In the genomic region with DNA sequence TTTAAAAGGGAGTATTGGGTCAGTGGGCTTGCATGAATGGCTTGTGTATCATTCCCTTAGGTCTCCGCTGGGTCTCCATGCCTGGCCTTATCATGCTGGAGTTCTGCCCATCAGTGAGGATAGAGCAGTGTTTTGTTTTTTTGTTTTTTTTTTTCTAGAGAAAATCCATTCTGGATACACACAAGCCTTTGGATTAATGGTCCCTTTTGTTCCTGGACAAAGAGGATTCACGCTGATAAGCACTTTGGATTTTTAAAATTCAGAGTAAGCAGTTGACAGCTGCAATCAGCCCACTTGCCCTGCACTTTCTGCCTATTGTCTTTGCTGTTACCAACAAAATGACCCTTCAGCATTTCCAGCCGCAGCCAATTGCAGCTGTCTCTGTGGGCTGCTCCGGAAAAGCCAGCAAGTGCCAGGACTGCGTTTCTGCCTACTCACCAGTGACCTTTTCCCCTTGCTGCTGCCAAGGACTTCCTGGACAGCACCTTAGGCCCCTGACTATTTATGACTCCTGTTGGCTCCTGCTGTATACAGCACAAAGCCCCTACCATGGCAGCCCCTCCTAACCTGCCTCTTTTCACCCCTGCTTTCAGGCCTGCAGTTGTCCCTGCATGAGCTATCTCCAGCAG, we compare ENCODE assay signal across 8 mouse cellular contexts.
A peak's percentile ranks its signal among the peaks of the same experiment; 100 is the strongest.
DNase-seq lines count a peak whose midpoint lies in the region; ATAC-seq and TF ChIP-seq lines count a peak whose summit lies in the region.

No protein-coding gene starts in this region.

- no peaks in the 10 kb centered on the region for H3K36me3 ChIP-seq in lung, embryonic 14.5 days (ENCODE audit: insufficient read depth)
- no peaks in the 10 kb centered on the region for H3K36me3 ChIP-seq in lung, postnatal 0 days (ENCODE audit: insufficient read depth, low read length)
- H3K36me3 ChIP-seq in embryonic facial prominence, embryonic 14.5 days (ENCODE audit: control insufficient read depth, insufficient read depth, low read length), result no peaks in the 10 kb centered on the region
- no peaks in the 10 kb centered on the region for H3K36me3 ChIP-seq in midbrain, embryonic 12.5 days

- H3K27ac ChIP-seq in lung, embryonic 14.5 days (ENCODE audit: low read depth), result peak overlapping the region; percentile 8; the same call in 1 of the 2 replicates
- no peak overlapping the region for H3K27ac ChIP-seq in lung, postnatal 0 days (ENCODE audit: low read length)
- no peak overlapping the region; the same call in 1 of the 2 replicates for H3K27ac ChIP-seq in embryonic facial prominence, embryonic 14.5 days (replicated peaks; ENCODE audit: low read depth, low read length)
- H3K27ac ChIP-seq in midbrain, embryonic 12.5 days (replicated peaks), result peak overlapping the region; percentile 15

- WGBS in lung, embryonic 14.5 days, result 34% methylated on average over 5 of the region's 5 CpGs
- WGBS in lung, postnatal 0 days, result 29% methylated on average over 5 of the region's 5 CpGs
- WGBS in embryonic facial prominence, embryonic 14.5 days, result 32% methylated on average over 5 of the region's 5 CpGs
- WGBS in midbrain, embryonic 12.5 days, result 23% methylated on average over 5 of the region's 5 CpGs

- TF ChIP-seq CTCF in lung, embryonic 14.5 days (IDR thresholded peaks at IDR 0.05; ENCODE audit: low read depth), result no peak
- no peak for TF ChIP-seq CTCF in lung, postnatal 0 days (IDR thresholded peaks at IDR 0.05)

- peak; percentile 46 for DNase-seq in lung, embryonic 14.5 days
- no peak for DNase-seq in lung, postnatal 0 days (ENCODE audit: low spot score)
- DNase-seq in embryonic facial prominence, embryonic 14.5 days (ENCODE audit: low spot score), result peak; percentile 72
- peak; percentile 30 to 47 for DNase-seq in heart, postnatal 14 days
- DNase-seq in urinary bladder, postnatal 25 days (ENCODE audit: low spot score), result no peak
- no peak for DNase-seq in cerebellum, adult 9-11 months
- no peak for DNase-seq in liver

- no peak overlapping the region for H3K9ac ChIP-seq in lung, embryonic 14.5 days
- H3K9ac ChIP-seq in lung, postnatal 0 days (replicated peaks; ENCODE audit: low read depth), result no peak overlapping the region
- H3K9ac ChIP-seq in embryonic facial prominence, embryonic 14.5 days (ENCODE audit: low read depth, low read length), result no peak overlapping the region
- no peak overlapping the region for H3K9ac ChIP-seq in midbrain, embryonic 12.5 days (replicated peaks)

- H3K4me3 ChIP-seq in lung, embryonic 14.5 days (ENCODE audit: low read depth, low read length), result no peak overlapping the region
- no peak overlapping the region for H3K4me3 ChIP-seq in lung, postnatal 0 days (ENCODE audit: low read depth, low read length)
- H3K4me3 ChIP-seq in embryonic facial prominence, embryonic 14.5 days (ENCODE audit: low read depth, low read length), result no peak overlapping the region
- no peak overlapping the region for H3K4me3 ChIP-seq in midbrain, embryonic 12.5 days

- 0 out of 2 replicates have a peak, but pooled peaks have one; percentile 17 for ATAC-seq in lung, embryonic 14.5 days (ENCODE audit: insufficient read depth)
- no peak for ATAC-seq in lung, postnatal 0 days
- no peak; the same call in 1 of the 2 replicates for ATAC-seq in embryonic facial prominence, embryonic 14.5 days (ENCODE audit: low read depth)
- 0 out of 2 replicates have a peak, but pooled peaks have one; percentile 34 for ATAC-seq in midbrain, embryonic 12.5 days (ENCODE audit: low FRiP score, low read depth)

- no peaks in the 10 kb centered on the region for H3K27me3 ChIP-seq in lung, embryonic 14.5 days (ENCODE audit: insufficient read depth, low read length)
- H3K27me3 ChIP-seq in lung, postnatal 0 days (replicated peaks; ENCODE audit: insufficient read depth, low read length), result no peaks in the 10 kb centered on the region
- H3K27me3 ChIP-seq in embryonic facial prominence, embryonic 14.5 days (replicated peaks; ENCODE audit: control insufficient read depth, insufficient read depth, low read length), result no peaks in the 10 kb centered on the region
- H3K27me3 ChIP-seq in midbrain, embryonic 12.5 days, result no peaks in the 10 kb centered on the region

- no peak overlapping the region for H3K4me2 ChIP-seq in lung, embryonic 14.5 days
- H3K4me2 ChIP-seq in lung, postnatal 0 days (replicated peaks; ENCODE audit: low read depth, low read length), result no peak overlapping the region
- H3K4me2 ChIP-seq in embryonic facial prominence, embryonic 14.5 days (ENCODE audit: low read depth, low read length), result no peak overlapping the region
- H3K4me2 ChIP-seq in midbrain, embryonic 12.5 days (replicated peaks), result no peak overlapping the region

- TF ChIP-seq EP300 in lung, postnatal 0 days (IDR thresholded peaks at IDR 0.05), result no peak

- H3K4me1 ChIP-seq in lung, embryonic 14.5 days (ENCODE audit: insufficient read depth), result peaks cover 24% of the 10 kb centered on the region
- no peaks in the 10 kb centered on the region; the same call in 1 of the 2 replicates for H3K4me1 ChIP-seq in lung, postnatal 0 days (ENCODE audit: insufficient read depth, low read depth, low read length)
- H3K4me1 ChIP-seq in embryonic facial prominence, embryonic 14.5 days (ENCODE audit: control insufficient read depth, insufficient read depth, low read length), result no peaks in the 10 kb centered on the region
- H3K4me1 ChIP-seq in midbrain, embryonic 12.5 days, result peaks cover 4% of the 10 kb centered on the region

- no peaks in the 10 kb centered on the region for H3K9me3 ChIP-seq in lung, embryonic 14.5 days (ENCODE audit: low read depth, low read length)
- H3K9me3 ChIP-seq in lung, postnatal 0 days (ENCODE audit: low read length), result no peaks in the 10 kb centered on the region
- H3K9me3 ChIP-seq in embryonic facial prominence, embryonic 14.5 days (ENCODE audit: control insufficient read depth, low read length), result no peaks in the 10 kb centered on the region
- no peaks in the 10 kb centered on the region for H3K9me3 ChIP-seq in midbrain, embryonic 12.5 days

- intact Hi-C loops in heart, postnatal 14 days (cut with DNase I), result loop anchor here (5.0 to 10.0 kb wide), 2 partner anchors 56 to 269 kb away; partner anchors contain the start of gene E2f3

Comparison
In these comparisons a context has a peak if more than half of its experiments do, and no peak if none do; other contexts are left out.
1. ATAC-seq: peak in lung, embryonic 14.5 days (single experiment) and midbrain, embryonic 12.5 days (single experiment); none in lung, postnatal 0 days (single experiment) and embryonic facial prominence, embryonic 14.5 days (single experiment).
2. DNase-seq: peak in lung, embryonic 14.5 days (single experiment), embryonic facial prominence, embryonic 14.5 days (single experiment) and heart, postnatal 14 days (2 of 2); none in lung, postnatal 0 days (single experiment), urinary bladder, postnatal 25 days (single experiment), cerebellum, adult 9-11 months (single experiment) and liver (single experiment).
3. H3K27ac ChIP-seq: peak in lung, embryonic 14.5 days (single experiment) and midbrain, embryonic 12.5 days (single experiment); none in lung, postnatal 0 days (single experiment) and embryonic facial prominence, embryonic 14.5 days (single experiment).